Mouse (Mus musculus): ENCODE data around the gene Parp8. TPM values are rescaled to one million over a fixed set of nuclear protein-coding genes. Genes with fewer than 3 reads are reported as not detected.
A peak's percentile ranks its signal among the peaks of the same experiment; 100 is the strongest.

The Parp8 gene
- total and polyA plus RNA-seq, 2 experiments from 2014 or later = 23.9 to 38.7 TPM

DNA sequence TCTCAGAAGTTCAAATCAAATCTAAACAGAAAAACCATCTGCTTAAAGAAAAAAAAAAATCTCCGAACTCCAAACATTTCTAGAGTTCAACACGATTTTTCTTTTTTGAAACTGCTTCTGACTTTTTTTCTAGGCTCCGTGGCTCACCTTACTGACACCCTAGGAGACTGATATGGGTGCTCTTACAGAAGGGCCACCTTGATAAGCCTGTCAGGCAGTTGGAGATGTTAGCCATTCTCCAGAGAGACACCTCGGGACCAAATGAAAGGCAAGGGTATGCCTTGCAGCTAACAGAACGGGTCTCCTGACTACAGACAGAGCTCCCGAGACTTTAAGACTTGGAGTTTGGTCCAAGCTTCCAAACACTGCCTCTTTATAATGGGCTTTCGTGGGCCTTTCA lies 37.1 kb downstream of the Parp8 start:
- H3K4me3 ChIP-seq (ENCODE audit: low read length) = no peak overlapping the region
- H3K9ac ChIP-seq (replicated peaks; ENCODE audit: low read length) = no peak overlapping the region
- DNase-seq (ENCODE audit: low spot score) = no peak
- H3K27ac ChIP-seq = no peak overlapping the region
- no peak for TF ChIP-seq CTCF (IDR thresholded peaks at IDR 0.05; ENCODE audit: low read depth)
- WGBS = 79% methylated on average over 7 of the region's 7 CpGs
- H3K4me1 ChIP-seq (ENCODE audit: insufficient read depth, low read length) = no peaks in the 10 kb centered on the region
- no peaks in the 10 kb centered on the region for H3K36me3 ChIP-seq (ENCODE audit: insufficient read depth, low read length)
- H3K9me3 ChIP-seq (ENCODE audit: low read length) = no peaks in the 10 kb centered on the region
- H3K4me2 ChIP-seq (ENCODE audit: low read depth, low read length) = no peak overlapping the region
- H3K27me3 ChIP-seq (ENCODE audit: insufficient read depth, low read length) = no peaks in the 10 kb centered on the region
- ATAC-seq = no peak

DNA sequence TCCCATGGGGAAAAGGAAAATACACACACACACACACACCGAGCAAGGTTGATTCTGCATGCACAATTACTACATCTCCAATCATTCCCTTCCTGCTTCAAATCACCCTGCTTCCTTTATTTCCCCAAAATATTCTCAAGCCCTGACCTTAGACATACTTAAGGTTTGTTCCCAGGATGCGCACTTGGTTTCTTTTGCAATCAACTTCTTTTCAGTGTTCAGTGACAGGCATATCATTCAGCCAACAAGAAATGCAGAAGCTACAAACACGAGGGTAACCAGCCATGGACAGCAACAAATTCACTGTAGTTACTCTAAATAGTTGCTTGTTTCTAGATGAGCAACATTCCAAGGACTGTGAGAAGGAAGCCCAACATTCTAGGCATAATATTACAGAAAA lies 38.1 kb downstream of the Parp8 start:
- no peak overlapping the region for H3K4me3 ChIP-seq (ENCODE audit: low read length)
- H3K9me3 ChIP-seq (ENCODE audit: low read length) = no peaks in the 10 kb centered on the region
- H3K4me1 ChIP-seq (ENCODE audit: insufficient read depth, low read length) = no peaks in the 10 kb centered on the region
- ATAC-seq (no peak), DNase-seq (ENCODE audit: low spot score) (no peak)
- 45% methylated on average over 3 of the region's 3 CpGs for WGBS
- H3K4me2 ChIP-seq (ENCODE audit: low read depth, low read length) = no peak overlapping the region
- no peaks in the 10 kb centered on the region for H3K27me3 ChIP-seq (ENCODE audit: insufficient read depth, low read length)
- H3K27ac ChIP-seq = no peak overlapping the region
- no peak overlapping the region for H3K9ac ChIP-seq (replicated peaks; ENCODE audit: low read length)
- H3K36me3 ChIP-seq (ENCODE audit: insufficient read depth, low read length) = no peaks in the 10 kb centered on the region
- TF ChIP-seq CTCF (IDR thresholded peaks at IDR 0.05; ENCODE audit: low read depth) = no peak

DNA sequence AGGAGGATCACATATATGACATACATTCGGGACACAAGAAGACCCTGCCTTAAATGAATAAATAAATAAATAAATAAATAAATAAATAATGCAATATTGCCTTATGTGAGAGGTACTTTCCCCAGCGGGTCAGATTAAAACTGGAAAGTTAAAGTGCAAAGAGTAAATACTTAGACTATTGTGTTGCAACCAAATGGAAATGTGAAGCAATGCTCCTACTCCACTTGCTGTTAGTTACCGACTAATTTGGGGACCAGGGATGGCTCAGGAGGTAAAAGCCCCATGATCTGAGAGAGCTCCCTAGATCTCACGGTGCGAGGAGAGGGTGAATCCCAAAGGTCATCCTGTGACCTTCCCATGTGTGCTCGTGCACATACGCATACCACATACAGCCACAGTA lies 38.7 kb downstream of the Parp8 start:
- no peaks in the 10 kb centered on the region for H3K9me3 ChIP-seq (ENCODE audit: low read length)
- H3K36me3 ChIP-seq (ENCODE audit: insufficient read depth, low read length) = no peaks in the 10 kb centered on the region
- DNase-seq (ENCODE audit: low spot score) (no peak), ATAC-seq (no peak)
- no peaks in the 10 kb centered on the region for H3K27me3 ChIP-seq (ENCODE audit: insufficient read depth, low read length)
- H3K4me1 ChIP-seq (ENCODE audit: insufficient read depth, low read length) = no peaks in the 10 kb centered on the region
- no peak for TF ChIP-seq CTCF (IDR thresholded peaks at IDR 0.05; ENCODE audit: low read depth)
- H3K4me3 ChIP-seq (ENCODE audit: low read length) = no peak overlapping the region
- H3K9ac ChIP-seq (replicated peaks; ENCODE audit: low read length) = no peak overlapping the region
- WGBS = 88% methylated on average over 7 of the region's 7 CpGs
- H3K27ac ChIP-seq = no peak overlapping the region
- no peak overlapping the region for H3K4me2 ChIP-seq (ENCODE audit: low read depth, low read length)

DNA sequence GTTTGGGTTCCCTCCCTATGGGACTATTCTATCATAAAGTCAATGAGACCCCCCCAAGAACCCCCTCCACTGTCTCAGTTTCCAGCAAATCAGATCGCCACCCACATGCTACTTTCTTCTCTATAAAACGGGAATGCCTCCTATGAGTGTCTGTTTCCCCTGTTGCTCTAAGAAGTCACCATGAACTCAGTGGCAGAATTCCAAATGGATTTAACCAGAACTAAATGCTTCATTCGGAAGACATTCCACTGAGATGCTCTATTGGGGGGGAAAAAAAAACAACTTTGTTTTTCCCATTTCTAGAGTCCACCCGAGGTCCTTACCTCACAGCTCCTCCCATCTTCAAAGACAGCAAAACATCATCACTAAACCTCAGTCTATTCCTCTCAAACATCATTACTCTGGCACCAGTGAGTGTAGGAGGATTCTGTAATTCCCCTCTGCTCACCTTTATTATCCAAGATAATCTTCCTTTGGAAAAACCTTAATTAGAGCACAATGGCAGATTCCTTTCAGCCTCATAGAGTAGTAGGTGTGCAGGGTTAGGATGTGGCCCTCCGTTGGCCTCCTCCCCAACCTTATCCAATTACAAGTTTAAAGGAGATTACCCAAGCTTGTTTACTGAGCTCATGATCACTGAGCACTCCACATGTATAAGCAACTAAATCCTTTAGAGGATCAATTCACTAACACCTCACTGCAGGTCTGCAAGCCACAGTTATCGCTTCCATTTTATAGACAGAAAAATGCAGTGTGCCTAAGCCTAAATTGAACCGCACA lies 51.1 kb downstream of the Parp8 start:
- Histone ChIP-seq H3K9me3 (ENCODE audit: low read length) (no peaks in the 10 kb centered on the region), H3K27ac (peak overlapping the region; percentile 45; the same call in 1 of the 2 replicates)

DNA sequence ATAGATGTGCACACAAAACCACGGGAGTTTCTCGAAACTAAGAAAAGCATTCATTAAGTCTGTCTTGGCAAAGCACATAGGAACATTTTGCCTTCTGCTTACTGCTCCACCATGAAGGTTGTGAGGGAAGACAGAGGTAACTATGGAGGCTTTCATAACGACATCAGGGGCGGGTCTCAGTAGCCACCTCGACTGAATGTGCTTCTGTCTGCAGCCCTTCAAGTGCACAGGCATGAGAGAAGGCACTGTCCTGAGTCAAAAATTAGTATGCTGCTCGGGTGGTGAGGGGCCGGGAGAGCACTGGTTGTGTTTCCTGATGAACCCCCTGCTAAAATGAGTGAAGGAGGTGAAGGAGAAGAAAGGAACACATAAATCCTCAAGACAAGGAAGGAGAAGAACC lies 51.8 kb downstream of the Parp8 start:
- Histone ChIP-seq H3K36me3 (ENCODE audit: insufficient read depth, low read length) (no peaks in the 10 kb centered on the region), H3K27me3 (ENCODE audit: insufficient read depth, low read length) (no peaks in the 10 kb centered on the region), H3K27ac (peak overlapping the region; percentile 48; the same call in 1 of the 2 replicates), H3K9ac (replicated peaks; ENCODE audit: low read length) (no peak overlapping the region), H3K4me2 (ENCODE audit: low read depth, low read length) (no peak overlapping the region), H3K4me1 (ENCODE audit: insufficient read depth, low read length) (peaks cover 7% of the 10 kb centered on the region; the same call in 1 of the 2 replicates), H3K4me3 (ENCODE audit: low read length) (no peak overlapping the region), H3K9me3 (ENCODE audit: low read length) (no peaks in the 10 kb centered on the region)
- DNase-seq (ENCODE audit: low spot score) (peak; percentile 54), ATAC-seq (peak; percentile 91)
- WGBS = 60% methylated on average over 7 of the region's 7 CpGs
- TF ChIP-seq CTCF (IDR thresholded peaks at IDR 0.05; ENCODE audit: low read depth) = no peak

More for the DNA sequence above, 51.1 kb downstream of the Parp8 start:
- TF ChIP-seq CTCF (IDR thresholded peaks at IDR 0.05; ENCODE audit: low read depth) = no peak
- Histone ChIP-seq H3K27me3 (ENCODE audit: insufficient read depth, low read length) (no peaks in the 10 kb centered on the region), H3K36me3 (ENCODE audit: insufficient read depth, low read length) (no peaks in the 10 kb centered on the region), H3K4me1 (ENCODE audit: insufficient read depth, low read length) (peaks cover 7% of the 10 kb centered on the region; the same call in 1 of the 2 replicates), H3K9ac (replicated peaks; ENCODE audit: low read length) (no peak overlapping the region), H3K4me3 (ENCODE audit: low read length) (no peak overlapping the region), H3K4me2 (ENCODE audit: low read depth, low read length) (no peak overlapping the region)
- DNase-seq (ENCODE audit: low spot score) (peak; percentile 22), ATAC-seq (no peak)
- WGBS = 67% methylated on average over 7 of the region's 7 CpGs

DNA sequence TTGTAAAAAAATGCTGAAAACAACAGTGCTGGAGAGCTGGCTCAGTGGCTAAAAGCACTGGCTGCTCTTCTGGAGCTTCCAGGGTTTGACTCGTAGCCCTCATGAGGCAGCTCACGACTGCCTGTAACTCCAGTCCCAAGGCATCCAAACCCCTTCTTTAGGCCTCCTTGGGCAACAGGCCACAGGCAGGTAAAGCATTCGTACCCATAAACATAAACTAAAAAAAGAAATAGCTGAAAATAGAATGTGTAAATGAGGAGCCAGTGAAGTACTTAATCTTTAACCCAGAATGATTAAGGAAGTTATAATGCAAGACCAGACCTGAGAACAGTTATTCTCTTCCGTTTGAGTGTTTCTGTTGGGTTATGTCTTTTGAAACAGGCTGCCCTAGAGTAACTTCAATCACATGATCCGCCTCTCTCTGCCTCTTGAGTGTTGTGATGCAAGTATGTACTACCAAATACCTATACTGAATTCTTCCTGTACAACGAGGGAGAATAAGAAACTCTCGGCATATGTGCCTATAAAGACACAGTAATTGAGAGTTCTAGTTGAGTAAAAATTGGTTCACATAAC lies 53.2 kb downstream of the Parp8 start:
- ATAC-seq = no peak
- Histone ChIP-seq H3K4me1 (ENCODE audit: insufficient read depth, low read length) (peaks cover 7% of the 10 kb centered on the region; the same call in 1 of the 2 replicates), H3K9ac (replicated peaks; ENCODE audit: low read length) (no peak overlapping the region), H3K4me3 (ENCODE audit: low read length) (no peak overlapping the region), H3K27ac (no peak overlapping the region), H3K27me3 (ENCODE audit: insufficient read depth, low read length) (no peaks in the 10 kb centered on the region), H3K4me2 (ENCODE audit: low read depth, low read length) (no peak overlapping the region), H3K9me3 (ENCODE audit: low read length) (no peaks in the 10 kb centered on the region), H3K36me3 (ENCODE audit: insufficient read depth, low read length) (no peaks in the 10 kb centered on the region)
- WGBS = 85% methylated on average over 7 of the region's 7 CpGs
- TF ChIP-seq CTCF (IDR thresholded peaks at IDR 0.05; ENCODE audit: low read depth) = no peak
- DNase-seq (ENCODE audit: low spot score) = no peak
